Mouse (Mus musculus) liver, embryonic 15.5 days (tissue): ENCODE results near the gene Rnf114. TPM values are rescaled to one million over a fixed set of nuclear protein-coding genes. Genes with fewer than 3 reads are reported as not detected.

Source experiments
- ATAC-seq: fragments of 200-750 bp; cut with Nextera tagmentation; 2 replicates; pipeline ENCODE4 v1.8.0; 2017; ENCODE audit warnings: moderate number of reproducible peaks, mild to moderate bottlenecking, moderate library complexity; ENCODE audit not compliant: insufficient read depth
- H3K27ac ChIP-seq: fragments of 300-500 bp; sonication (generic); replicated peaks from 2 replicates; pipeline ENCODE4 v1.5.1; 2015; ENCODE audit warnings: mild to moderate bottlenecking, inconsistent platforms
- H3K27me3 ChIP-seq: fragments of 300-500 bp; sonication (generic); 2 replicates; pipeline ENCODE4 v1.6.1; 2015; ENCODE audit warnings: mild to moderate bottlenecking, inconsistent platforms
- H3K36me3 ChIP-seq: fragments of 300-500 bp; sonication (generic); replicated peaks from 2 replicates; pipeline ENCODE4 v1.6.1; 2015; ENCODE audit warnings: moderate library complexity, mild to moderate bottlenecking, inconsistent platforms
- H3K4me1 ChIP-seq: fragments of 300-500 bp; sonication (generic); replicated peaks from 2 replicates; pipeline ENCODE4 v1.6.1; 2015; ENCODE audit warnings: inconsistent platforms
- H3K4me2 ChIP-seq: fragments of 300-500 bp; sonication (generic); 2 replicates; pipeline ENCODE4 v1.6.1; 2015; ENCODE audit warnings: moderate library complexity, mild to moderate bottlenecking, inconsistent platforms
- H3K4me3 ChIP-seq: fragments of 300-500 bp; sonication (generic); replicated peaks from 2 replicates; pipeline ENCODE4 v1.5.1; 2015; ENCODE audit warnings: mild to moderate bottlenecking, inconsistent platforms
- H3K9ac ChIP-seq: fragments of 300-500 bp; sonication (generic); 2 replicates; pipeline ENCODE4 v1.6.1; 2015; ENCODE audit warnings: moderate library complexity, mild to moderate bottlenecking, inconsistent platforms
- H3K9me3 ChIP-seq: fragments of 300-500 bp; sonication (generic); replicated peaks from 2 replicates; pipeline ENCODE4 v1.6.1; 2016; ENCODE audit warnings: inconsistent platforms
- WGBS: fragments of 180-500 bp; shearing (Covaris S2); methylation state at CpG from one replicate; pipeline ENCODE4 v1.1.7; 2015; ENCODE audit warnings: mixed read lengths; ENCODE audit not compliant: insufficient replicate concordance; 5-methylcytosine and 5-hydroxymethylcytosine counted together
- polyA plus RNA-seq: library from polyadenylated mRNA; unstranded; fragments of >200 nt; fragmentation: Nextera tagmentation; extraction: Ambion mirVana; gene quantifications from 2 replicates; pipeline ENCODE4 v1.2.1, GENCODE M21; 2015

Rnf114 gene
- polyA plus RNA-seq, 1 experiment from 2014 or later = 35.3 TPM

GRCm38 (mm10) chr2:167555766-167556165, 63.3 kb downstream of the Rnf114 start:
- Histone ChIP-seq H3K4me3 (no peak overlapping the region), H3K36me3 (no peaks in the 10 kb centered on the region), H3K9me3 (no peaks in the 10 kb centered on the region), H3K9ac (no peak overlapping the region), H3K27me3 (peaks cover 21% of the 10 kb centered on the region), H3K4me1 (peaks cover 13% of the 10 kb centered on the region), H3K27ac (no peak overlapping the region), H3K4me2 (no peak overlapping the region)
- 56% methylated on average over 5 of the region's 5 CpGs for WGBS
- no peak for ATAC-seq

- peaks cover 21% of the 10 kb centered on the region for H3K27me3 ChIP-seq
- no peaks in the 10 kb centered on the region for H3K36me3 ChIP-seq
- peak overlapping the region; percentile 36 for H3K4me2 ChIP-seq
- no peak overlapping the region for H3K9ac ChIP-seq
- no peak for ATAC-seq
- no peak overlapping the region for H3K4me3 ChIP-seq
- H3K4me1 ChIP-seq = peaks cover 14% of the 10 kb centered on the region
- no peaks in the 10 kb centered on the region for H3K9me3 ChIP-seq
- 15% methylated on average over 27 of the region's 27 CpGs for WGBS
- no peak overlapping the region for H3K27ac ChIP-seq
These were observed 67.0 kb downstream of the Rnf114 start for GRCm38 (mm10) chr2:167559413-167559812.

GRCm38 (mm10) chr2:167562101-167562500, 69.7 kb downstream of the Rnf114 start:
- ATAC-seq = no peak
- Histone ChIP-seq H3K4me2 (no peak overlapping the region), H3K27me3 (peaks cover 21% of the 10 kb centered on the region), H3K9me3 (no peaks in the 10 kb centered on the region), H3K27ac (no peak overlapping the region), H3K36me3 (no peaks in the 10 kb centered on the region), H3K9ac (no peak overlapping the region), H3K4me3 (no peak overlapping the region), H3K4me1 (peaks cover 21% of the 10 kb centered on the region)
- WGBS = 40% methylated on average over 8 of the region's 8 CpGs

- no peaks in the 10 kb centered on the region for H3K9me3 ChIP-seq
These were observed 70.6 kb downstream of the Rnf114 start for GRCm38 (mm10) chr2:167563035-167563434.

GRCm38 (mm10) chr2:167563703-167564102, 71.3 kb downstream of the Rnf114 start:
- Histone ChIP-seq H3K4me3 (no peak overlapping the region), H3K4me1 (peaks cover 21% of the 10 kb centered on the region), H3K9ac (no peak overlapping the region), H3K4me2 (no peak overlapping the region), H3K27me3 (peaks cover 15% of the 10 kb centered on the region), H3K36me3 (no peaks in the 10 kb centered on the region), H3K9me3 (no peaks in the 10 kb centered on the region), H3K27ac (no peak overlapping the region)
- no peak for ATAC-seq
- WGBS = 50% methylated on average over 12 of the region's 12 CpGs

More at GRCm38 (mm10) chr2:167563035-167563434, 70.6 kb downstream of the Rnf114 start:
- Histone ChIP-seq H3K27me3 (peaks cover 21% of the 10 kb centered on the region), H3K9ac (no peak overlapping the region), H3K4me1 (peaks cover 21% of the 10 kb centered on the region), H3K36me3 (no peaks in the 10 kb centered on the region), H3K4me2 (no peak overlapping the region), H3K4me3 (no peak overlapping the region), H3K27ac (no peak overlapping the region)
- ATAC-seq = no peak
- 58% methylated on average over 5 of the region's 5 CpGs for WGBS

GRCm38 (mm10) chr2:167564551-167565311, 72.3 kb downstream of the Rnf114 start:
- Histone ChIP-seq H3K9me3 (no peaks in the 10 kb centered on the region), H3K9ac (no peak overlapping the region), H3K27me3 (peaks cover 7% of the 10 kb centered on the region), H3K27ac (peak overlapping the region; percentile 59), H3K4me1 (peaks cover 15% of the 10 kb centered on the region), H3K36me3 (no peaks in the 10 kb centered on the region), H3K4me2 (peak overlapping the region; percentile 18; the same call in 1 of the 2 replicates), H3K4me3 (no peak overlapping the region)
- peak; percentile 83 for ATAC-seq
- 63% methylated on average over 13 of the region's 13 CpGs for WGBS

GRCm38 (mm10) chr2:167565312-167565656, 72.8 kb downstream of the Rnf114 start:
- H3K9ac ChIP-seq = peak overlapping the region; percentile 30; the same call in 1 of the 2 replicates
- peak overlapping the region; percentile 47 for H3K4me2 ChIP-seq
- H3K27ac ChIP-seq = peak overlapping the region; percentile 80
- H3K27me3 ChIP-seq = peaks cover under 1% of the 10 kb centered on the region
- ATAC-seq = peak; percentile 69
- H3K4me1 ChIP-seq = peaks cover 19% of the 10 kb centered on the region
- H3K36me3 ChIP-seq = no peaks in the 10 kb centered on the region
- WGBS = 50% methylated on average over 3 of the region's 3 CpGs
- H3K9me3 ChIP-seq = no peaks in the 10 kb centered on the region
- H3K4me3 ChIP-seq = peak overlapping the region; percentile 31

- peak overlapping the region; percentile 30; the same call in 1 of the 2 replicates for H3K9ac ChIP-seq
- no peaks in the 10 kb centered on the region; the same call in 1 of the 2 replicates for H3K27me3 ChIP-seq
- peak overlapping the region; percentile 47 for H3K4me2 ChIP-seq
- H3K4me1 ChIP-seq = peaks cover 22% of the 10 kb centered on the region
- ATAC-seq = peak; percentile 19
- peak overlapping the region; percentile 31 for H3K4me3 ChIP-seq
- H3K9me3 ChIP-seq = no peaks in the 10 kb centered on the region
- peak overlapping the region; percentile 80 for H3K27ac ChIP-seq
- 29% methylated on average over 19 of the region's 19 CpGs for WGBS
- H3K36me3 ChIP-seq = no peaks in the 10 kb centered on the region
These were observed 73.2 kb downstream of the Rnf114 start for GRCm38 (mm10) chr2:167565682-167566081.

Other genes starting within 250 kb of the Rnf114 start
- 2.4 TPM in 2 replicates for gene B4galt5, start 143.5 kb upstream of the Rnf114 start, polyA plus RNA-seq
- gene Slc9a8, start 70.9 kb upstream of the Rnf114 start, polyA plus RNA-seq = 12.7 and 15.2 TPM in 2 replicates
- gene Spata2, start 242 bp downstream of the Rnf114 start, polyA plus RNA-seq = 8.1 and 8.3 TPM in 2 replicates
- 1.6 and 1.9 TPM in 2 replicates for gene Snai1, start 45.5 kb downstream of the Rnf114 start, polyA plus RNA-seq
- 187 and 195 TPM in 2 replicates for gene Ube2v1, start 139.4 kb downstream of the Rnf114 start, polyA plus RNA-seq
- gene Gm20431, start 168.9 kb downstream of the Rnf114 start, polyA plus RNA-seq = 0.63 TPM in 1 of 2 replicates, not detected in the other
- 13.0 and 14.0 TPM in 2 replicates for gene Cebpb, start 196.3 kb downstream of the Rnf114 start, polyA plus RNA-seq
- gene Tmem189, start 197.2 kb downstream of the Rnf114 start, polyA plus RNA-seq = 17.4 and 18.2 TPM in 2 replicates